9 mouse cellular contexts compared by ENCODE assay signal in genomic region chr13:55445361-55446091, GRCm38 (mm10). TPM values are rescaled to one million over a fixed set of nuclear protein-coding genes. Genes with fewer than 3 reads are reported as not detected.
A peak's percentile ranks its signal among the peaks of the same experiment; 100 is the strongest.
DNase-seq lines count a peak whose midpoint lies in the region; ATAC-seq lines count a peak whose summit lies in the region.
"Had no signal": no experiment of that assay in that cellular context is flagged by ENCODE, and none has a peak within 500 bp of the region (broad histone marks: within the 10 kb centered on the region; RNA-seq: fewer than 3 reads in every experiment).

No protein-coding gene starts in this region.

- peak overlapping the region; percentile 96 for H3K27ac ChIP-seq in lung, embryonic 16.5 days (ENCODE audit: low read length)
- peak overlapping the region; percentile 95 for H3K27ac ChIP-seq in hindbrain, embryonic 14.5 days
- peak overlapping the region; percentile 93 for H3K27ac ChIP-seq in midbrain, embryonic 15.5 days

- peak overlapping the region; percentile 83 for H3K4me3 ChIP-seq in lung, embryonic 16.5 days (ENCODE audit: low read length)
- peak overlapping the region; percentile 70 for H3K4me3 ChIP-seq in hindbrain, embryonic 14.5 days (replicated peaks; ENCODE audit: low read length)
- H3K4me3 ChIP-seq in midbrain, embryonic 15.5 days: peak overlapping the region; percentile 75

- ATAC-seq in lung, embryonic 16.5 days (ENCODE audit: low read depth): no peak
- no peak for ATAC-seq in hindbrain, embryonic 14.5 days (ENCODE audit: low FRiP score)
- ATAC-seq in midbrain, embryonic 15.5 days (replicated peaks): no peak

- peaks cover 2% of the 10 kb centered on the region; the same call in 1 of the 2 replicates for H3K36me3 ChIP-seq in lung, embryonic 16.5 days (ENCODE audit: control insufficient read depth, insufficient read depth, low read length)
- peaks cover 5% of the 10 kb centered on the region for H3K36me3 ChIP-seq in hindbrain, embryonic 14.5 days (replicated peaks; ENCODE audit: control insufficient read depth, insufficient read depth)
- peaks cover 2% of the 10 kb centered on the region; the same call in 1 of the 2 replicates for H3K36me3 ChIP-seq in midbrain, embryonic 15.5 days (replicated peaks)

- no peaks in the 10 kb centered on the region for H3K9me3 ChIP-seq in lung, embryonic 16.5 days (ENCODE audit: control insufficient read depth, low read length)
- no peaks in the 10 kb centered on the region for H3K9me3 ChIP-seq in hindbrain, embryonic 14.5 days (ENCODE audit: control insufficient read depth, low read length)
- H3K9me3 ChIP-seq in midbrain, embryonic 15.5 days: no peaks in the 10 kb centered on the region

- no peak for DNase-seq in lung, postnatal 25 days (ENCODE audit: low spot score)
- peak; percentile 49 for DNase-seq in c-Kit-positive CD71-positive TER-119-positive erythroid progenitor cells, embryonic 14.5 days (ENCODE audit: low spot score)
- no peak for DNase-seq in hindbrain, embryonic 14.5 days (ENCODE audit: low spot score)
- no peak for DNase-seq in urinary bladder, adult 18-20 months (ENCODE audit: low spot score in 2 of 2)
- no peak for DNase-seq in ovary, adult 18-20 months (ENCODE audit: low spot score)
- no peak for DNase-seq in adrenal gland, adult 8-10 months

- WGBS in lung, embryonic 16.5 days: under 1% methylated on average over 64 of the region's 66 CpGs
- under 1% methylated on average over 48 of the region's 66 CpGs for WGBS in hindbrain, embryonic 14.5 days
- WGBS in midbrain, embryonic 15.5 days: under 1% methylated on average over 54 of the region's 66 CpGs

- peak overlapping the region; percentile 97 for H3K9ac ChIP-seq in lung, embryonic 16.5 days (ENCODE audit: low read length)
- H3K9ac ChIP-seq in hindbrain, embryonic 14.5 days: peak overlapping the region; percentile 91
- H3K9ac ChIP-seq in midbrain, embryonic 15.5 days: peak overlapping the region; percentile 85

- no peaks in the 10 kb centered on the region for H3K27me3 ChIP-seq in lung, embryonic 16.5 days (ENCODE audit: control insufficient read depth, insufficient read depth, low read depth, low read length)
- no peaks in the 10 kb centered on the region for H3K27me3 ChIP-seq in hindbrain, embryonic 14.5 days (ENCODE audit: control insufficient read depth, insufficient read depth, low read length)
- no peaks in the 10 kb centered on the region for H3K27me3 ChIP-seq in midbrain, embryonic 15.5 days (replicated peaks)

- peak overlapping the region; percentile 79 for H3K4me2 ChIP-seq in lung, embryonic 16.5 days (ENCODE audit: low read depth, low read length)
- peak overlapping the region; percentile 67 for H3K4me2 ChIP-seq in hindbrain, embryonic 14.5 days (replicated peaks)
- peak overlapping the region; percentile 66 for H3K4me2 ChIP-seq in midbrain, embryonic 15.5 days

- peaks cover 17% of the 10 kb centered on the region for H3K4me1 ChIP-seq in lung, embryonic 16.5 days (replicated peaks; ENCODE audit: control insufficient read depth, insufficient read depth, low read length)
- peaks cover 18% of the 10 kb centered on the region for H3K4me1 ChIP-seq in hindbrain, embryonic 14.5 days (replicated peaks; ENCODE audit: control insufficient read depth, insufficient read depth, low read length)
- peaks cover 30% of the 10 kb centered on the region for H3K4me1 ChIP-seq in midbrain, embryonic 15.5 days

RNA-seq across cellular contexts. Expression of gene Grk6, which starts 0.7 kb away (rescaled TPM):
- 13.6 and 15.5 TPM in 2 replicates for polyA plus RNA-seq in lung, embryonic 16.5 days (2015; fragmentation: Nextera tagmentation; extraction: Ambion mirVana)
- 41.9 and 42.7 TPM in 2 replicates for polyA plus RNA-seq in hindbrain, embryonic 14.5 days (2014; fragmentation: Nextera tagmentation; extraction: Ambion mirVana)
- polyA plus RNA-seq in midbrain, embryonic 15.5 days (2015; fragmentation: Nextera tagmentation; extraction: Ambion mirVana): 40.8 and 41.4 TPM in 2 replicates
- total RNA-seq in adrenal gland, adult 8-10 months (2022): 10 to 100 TPM; 36.0 to 55.3 (median 48.6) TPM

RNA-seq across cellular contexts. Expression of gene Prr7, which starts 18.5 kb away (rescaled TPM):
- 0.25 and 0.46 TPM in 2 replicates for polyA plus RNA-seq in lung, embryonic 16.5 days (2015; fragmentation: Nextera tagmentation; extraction: Ambion mirVana)
- polyA plus RNA-seq in hindbrain, embryonic 14.5 days (2014; fragmentation: Nextera tagmentation; extraction: Ambion mirVana): 6.3 and 8.9 TPM in 2 replicates
- 5.5 and 5.7 TPM in 2 replicates for polyA plus RNA-seq in midbrain, embryonic 15.5 days (2015; fragmentation: Nextera tagmentation; extraction: Ambion mirVana)
- 1 to 10 TPM; 2.3 to 4.3 (median 3.7) TPM for total RNA-seq in adrenal gland, adult 8-10 months (2022)

RNA-seq across cellular contexts. Expression of gene F12, which starts 18.9 kb away (rescaled TPM):
- polyA plus RNA-seq in lung, embryonic 16.5 days (2015; fragmentation: Nextera tagmentation; extraction: Ambion mirVana): 0.23 and 2.7 TPM in 2 replicates
- 0.09 and 0.34 TPM in 2 replicates for polyA plus RNA-seq in hindbrain, embryonic 14.5 days (2014; fragmentation: Nextera tagmentation; extraction: Ambion mirVana)
- polyA plus RNA-seq in midbrain, embryonic 15.5 days (2015; fragmentation: Nextera tagmentation; extraction: Ambion mirVana): 0.09 and 0.14 TPM in 2 replicates
- under 1 TPM in 3 of 4 experiments, not detected in 1; 0.17 to 0.71 (median 0.43) TPM for total RNA-seq in adrenal gland, adult 8-10 months (2022)

RNA-seq across cellular contexts. Expression of gene Pfn3, which starts 30.5 kb away (rescaled TPM):
- polyA plus RNA-seq in lung, embryonic 16.5 days (2015; fragmentation: Nextera tagmentation; extraction: Ambion mirVana): not detected in 2 replicates
- polyA plus RNA-seq in hindbrain, embryonic 14.5 days (2014; fragmentation: Nextera tagmentation; extraction: Ambion mirVana): 0.81 and 1.5 TPM in 2 replicates
- polyA plus RNA-seq in midbrain, embryonic 15.5 days (2015; fragmentation: Nextera tagmentation; extraction: Ambion mirVana): 0.43 and 0.45 TPM in 2 replicates
- not detected for total RNA-seq in adrenal gland, adult 8-10 months (2022)
- polyA plus RNA-seq: large intestine, adult 2 months had no signal

RNA-seq across cellular contexts. Expression of gene Dbn1, which starts 42.4 kb away (rescaled TPM):
- 100 and 115 TPM in 2 replicates for polyA plus RNA-seq in lung, embryonic 16.5 days (2015; fragmentation: Nextera tagmentation; extraction: Ambion mirVana)
- polyA plus RNA-seq in hindbrain, embryonic 14.5 days (2014; fragmentation: Nextera tagmentation; extraction: Ambion mirVana): 406 and 416 TPM in 2 replicates
- polyA plus RNA-seq in midbrain, embryonic 15.5 days (2015; fragmentation: Nextera tagmentation; extraction: Ambion mirVana): 622 and 645 TPM in 2 replicates
- total RNA-seq in adrenal gland, adult 8-10 months (2022): 10 to 100 TPM; 13.6 to 33.8 (median 24.0) TPM
